In the genomic region with DNA sequence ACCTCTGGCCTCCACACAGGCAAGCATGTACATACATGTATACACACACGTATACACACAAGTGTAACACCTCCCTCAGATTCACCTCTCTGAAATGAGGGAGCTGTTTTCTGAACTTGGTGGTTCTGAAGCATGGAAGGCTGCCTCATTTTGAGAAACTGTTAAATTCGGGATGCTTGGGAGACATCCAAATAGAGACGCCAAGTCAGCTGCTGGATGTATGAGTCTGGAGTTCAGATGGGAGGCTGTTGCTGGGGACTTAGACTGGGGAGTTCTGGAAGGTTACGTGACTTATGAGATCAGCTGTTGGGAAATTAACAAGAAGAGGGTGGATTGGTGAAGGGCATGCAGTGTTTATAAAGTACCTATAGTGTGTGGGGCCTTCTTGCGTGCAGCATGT, we compare ENCODE assay signal across 18 mouse cellular contexts.
DNase-seq lines count a peak whose midpoint lies in the region; ATAC-seq lines count a peak whose summit lies in the region.
"Had no signal": no experiment of that assay in that cellular context is flagged by ENCODE, and none has a peak within 500 bp of the region (broad histone marks: within the 10 kb centered on the region; RNA-seq: fewer than 3 reads in every experiment).

No protein-coding gene starts in this region.

- no peak overlapping the region for H3K4me2 ChIP-seq in kidney, embryonic 16.5 days (replicated peaks; ENCODE audit: low read depth, low read length)
- H3K4me2 ChIP-seq: heart, embryonic 12.5 days; hindbrain, embryonic 15.5 days had no signal

- no peak overlapping the region for H3K27ac ChIP-seq in heart, embryonic 10.5 days
- no peak overlapping the region for H3K27ac ChIP-seq in kidney, embryonic 16.5 days (ENCODE audit: low read length)
- H3K27ac ChIP-seq: embryonic facial prominence, embryonic 10.5 days; heart, adult 2 months; hindbrain, embryonic 15.5 days had no signal

- peak; percentile 11 to 27 for DNase-seq in heart, postnatal 10 days
- DNase-seq in heart, embryonic 10.5 days (ENCODE audit: low spot score): no peak
- peak; percentile 10 for DNase-seq in kidney, postnatal 4 days
- peak; percentile 15 for DNase-seq in right cerebral cortex, adult 18-20 months
- DNase-seq in right cerebral cortex, postnatal 25 days: no peak
- DNase-seq: adrenal gland, postnatal 14 days; cerebellum, adult 2 months; cerebellum, postnatal 10 days; gastrocnemius, postnatal 14 days; heart, adult 2 months; heart, postnatal 36 days had no signal

- H3K9ac ChIP-seq in kidney, embryonic 16.5 days (replicated peaks; ENCODE audit: low read length): no peak overlapping the region
- H3K9ac ChIP-seq: heart, embryonic 12.5 days; hindbrain, embryonic 15.5 days had no signal

- H3K4me1 ChIP-seq in heart, embryonic 10.5 days: 0 out of 2 replicates have a peak, but pooled peaks cover 5% of the 10 kb centered on the region
- no peaks in the 10 kb centered on the region for H3K4me1 ChIP-seq in kidney, embryonic 16.5 days (ENCODE audit: insufficient read depth, low read length)
- H3K4me1 ChIP-seq: embryonic facial prominence, embryonic 10.5 days had no signal

- H3K9me3 ChIP-seq in heart, embryonic 10.5 days: no peaks in the 10 kb centered on the region
- H3K9me3 ChIP-seq in kidney, embryonic 16.5 days (ENCODE audit: low read length): no peaks in the 10 kb centered on the region
- H3K9me3 ChIP-seq: embryonic facial prominence, embryonic 10.5 days; heart, embryonic 12.5 days; hindbrain, embryonic 15.5 days had no signal

- no peaks in the 10 kb centered on the region for H3K27me3 ChIP-seq in heart, embryonic 10.5 days (ENCODE audit: insufficient read depth, poor library complexity, severe bottlenecking)
- H3K27me3 ChIP-seq in kidney, embryonic 16.5 days (ENCODE audit: insufficient read depth, low read length): no peaks in the 10 kb centered on the region
- H3K27me3 ChIP-seq: heart, embryonic 12.5 days; hindbrain, embryonic 15.5 days; Patski had no signal

- H3K36me3 ChIP-seq in heart, embryonic 10.5 days: no peaks in the 10 kb centered on the region
- no peaks in the 10 kb centered on the region for H3K36me3 ChIP-seq in kidney, embryonic 16.5 days (ENCODE audit: insufficient read depth, low read length)
- H3K36me3 ChIP-seq: embryonic facial prominence, embryonic 10.5 days; heart, embryonic 12.5 days; hindbrain, embryonic 15.5 days had no signal

- 85% methylated on average over 5 of the region's 5 CpGs for WGBS in heart, embryonic 10.5 days
- 54% methylated on average over 5 of the region's 5 CpGs for WGBS in kidney, embryonic 16.5 days

- ATAC-seq in kidney, embryonic 16.5 days (ENCODE audit: low FRiP score, low TSS enrichment): no peak
- ATAC-seq: activated CD4-positive, CD25-positive, alpha-beta regulatory T cell, adult 4 months; forebrain, embryonic 14.5 days; Patski had no signal

- intact Hi-C loops in heart, postnatal 10 days (cut with DNase I): no loop called here

- H3K4me3 ChIP-seq in heart, embryonic 10.5 days: no peak overlapping the region
- H3K4me3 ChIP-seq in kidney, embryonic 16.5 days (ENCODE audit: low read length): no peak overlapping the region
- H3K4me3 ChIP-seq: embryonic facial prominence, embryonic 10.5 days; heart, adult 2 months; heart, embryonic 12.5 days; hindbrain, embryonic 15.5 days had no signal

Comparison
In these comparisons a context has a peak if more than half of its experiments do, and no peak if none do; other contexts are left out.
1. DNase-seq: peak in heart, postnatal 10 days (2 of 2), kidney, postnatal 4 days (2 of 2) and right cerebral cortex, adult 18-20 months (single experiment); none in heart, embryonic 10.5 days (single experiment) and right cerebral cortex, postnatal 25 days (single experiment).